Mouse (Mus musculus) midbrain, embryonic 15.5 days (tissue): Measurements from ENCODE around the gene Mapk8ip2. TPM values are rescaled to one million over a fixed set of nuclear protein-coding genes. Genes with fewer than 3 reads are reported as not detected.
A peak's percentile ranks its signal among the peaks of the same experiment; 100 is the strongest.

Experiments
- ATAC-seq: fragments of 200-750 bp; cut with Nextera tagmentation; replicated peaks from 2 replicates; pipeline ENCODE4 v1.8.0; 2017; ENCODE audit warnings: moderate TSS enrichment
- H3K27ac ChIP-seq: fragments of 300-500 bp; sonication (generic); 2 replicates; pipeline ENCODE4 v1.5.1; 2015; ENCODE audit warnings: mild to moderate bottlenecking, inconsistent platforms
- H3K27me3 ChIP-seq: fragments of 300-500 bp; sonication (generic); replicated peaks from 2 replicates; pipeline ENCODE4 v1.6.1; 2015; ENCODE audit warnings: inconsistent platforms
- H3K36me3 ChIP-seq: fragments of 300-500 bp; sonication (generic); replicated peaks from 2 replicates; pipeline ENCODE4 v1.6.1; 2015; ENCODE audit warnings: inconsistent platforms
- H3K4me1 ChIP-seq: fragments of 300-500 bp; sonication (generic); 2 replicates; pipeline ENCODE4 v1.6.1; 2015; ENCODE audit warnings: inconsistent platforms
- H3K4me2 ChIP-seq: fragments of 300-500 bp; sonication (generic); 2 replicates; pipeline ENCODE4 v1.6.1; 2015; ENCODE audit warnings: inconsistent platforms, mild to moderate bottlenecking, moderate library complexity
- H3K4me3 ChIP-seq: fragments of 300-500 bp; sonication (generic); 2 replicates; pipeline ENCODE4 v1.5.1; 2015; ENCODE audit warnings: mild to moderate bottlenecking, inconsistent platforms
- H3K9ac ChIP-seq: fragments of 300-500 bp; sonication (generic); 2 replicates; pipeline ENCODE4 v1.6.1; 2015; ENCODE audit warnings: mild to moderate bottlenecking, inconsistent platforms
- H3K9me3 ChIP-seq: fragments of 300-500 bp; sonication (generic); 2 replicates; pipeline ENCODE4 v1.6.1; 2016; ENCODE audit warnings: inconsistent platforms
- WGBS: fragments of 180-500 bp; shearing (Covaris S2); methylation state at CpG from one replicate; pipeline ENCODE4 v1.1.7; 2015; ENCODE audit warnings: mixed read lengths; 5-methylcytosine and 5-hydroxymethylcytosine counted together
- polyA plus RNA-seq: library from polyadenylated mRNA; unstranded; fragments of >200 nt; fragmentation: Nextera tagmentation; extraction: Ambion mirVana; gene quantifications from 2 replicates; pipeline ENCODE4 v1.2.1, GENCODE M21; 2015

Mapk8ip2 gene
- 84.8 and 88.5 TPM in 2 replicates for polyA plus RNA-seq

- peaks cover 26% of the 10 kb centered on the region for H3K36me3 ChIP-seq
- under 1% methylated on average over 53 of the region's 53 CpGs for WGBS
- peaks cover 32% of the 10 kb centered on the region for H3K4me1 ChIP-seq
These were observed at the start of gene Mapk8ip2 for GRCm38 (mm10) chr15:89453865-89454478. TSS of gene Mapk8ip2 (plus strand) at chr15:89453913.

GRCm38 (mm10) chr15:89404831-89405623 lies 48.7 kb upstream of the Mapk8ip2 start:
- H3K27ac ChIP-seq: no peak overlapping the region
- no peaks in the 10 kb centered on the region for H3K27me3 ChIP-seq
- H3K36me3 ChIP-seq: no peaks in the 10 kb centered on the region
- H3K4me3 ChIP-seq: no peak overlapping the region
- 88% methylated on average over 10 of the region's 10 CpGs for WGBS
- H3K4me2 ChIP-seq: no peak overlapping the region
- no peaks in the 10 kb centered on the region for H3K4me1 ChIP-seq
- ATAC-seq: no peak
- H3K9me3 ChIP-seq: no peaks in the 10 kb centered on the region; the same call in 1 of the 2 replicates
- no peak overlapping the region for H3K9ac ChIP-seq

More at GRCm38 (mm10) chr15:89453865-89454478, at the start of gene Mapk8ip2:
- Histone ChIP-seq H3K9me3 (no peaks in the 10 kb centered on the region), H3K27me3 (no peaks in the 10 kb centered on the region), H3K9ac (peak within 1 kb of the TSS; percentile 85), H3K4me3 (peak within 1 kb of the TSS; percentile 78), H3K27ac (peak within 1 kb of the TSS; percentile 91), H3K4me2 (peak within 1 kb of the TSS; percentile 98)
- peak; percentile 85 for ATAC-seq

- Histone ChIP-seq H3K9ac (no peak overlapping the region), H3K9me3 (no peaks in the 10 kb centered on the region; the same call in 1 of the 2 replicates), H3K4me1 (no peaks in the 10 kb centered on the region), H3K27me3 (no peaks in the 10 kb centered on the region), H3K27ac (no peak overlapping the region), H3K36me3 (no peaks in the 10 kb centered on the region), H3K4me2 (no peak overlapping the region), H3K4me3 (no peak overlapping the region)
- no peak for ATAC-seq
These were observed 47.0 kb upstream of the Mapk8ip2 start for GRCm38 (mm10) chr15:89406691-89407090.

- 87% methylated on average over 24 of the region's 24 CpGs for WGBS
- H3K4me1 ChIP-seq: no peaks in the 10 kb centered on the region
- H3K9me3 ChIP-seq: no peaks in the 10 kb centered on the region; the same call in 1 of the 2 replicates
- no peaks in the 10 kb centered on the region for H3K36me3 ChIP-seq
- no peak within 1 kb of the TSS for H3K9ac ChIP-seq
- no peaks in the 10 kb centered on the region for H3K27me3 ChIP-seq
- no peak within 1 kb of the TSS for H3K27ac ChIP-seq
- no peak within 1 kb of the TSS for H3K4me2 ChIP-seq
- no peak for ATAC-seq
- H3K4me3 ChIP-seq: no peak within 1 kb of the TSS
These were observed 43.6 kb upstream of the Mapk8ip2 start, which contains the start of gene Syce3 for GRCm38 (mm10) chr15:89410118-89410517. TSS of gene Syce3 (minus strand) at chr15:89410503.

GRCm38 (mm10) chr15:89415282-89415681 lies 38.4 kb upstream of the Mapk8ip2 start:
- Histone ChIP-seq H3K4me2 (no peak overlapping the region), H3K27ac (no peak overlapping the region), H3K4me1 (no peaks in the 10 kb centered on the region), H3K9ac (no peak overlapping the region), H3K27me3 (no peaks in the 10 kb centered on the region), H3K4me3 (no peak overlapping the region), H3K36me3 (peaks cover 3% of the 10 kb centered on the region), H3K9me3 (no peaks in the 10 kb centered on the region)
- 87% methylated on average over 8 of the region's 8 CpGs for WGBS
- no peak for ATAC-seq

- no peaks in the 10 kb centered on the region for H3K27me3 ChIP-seq
- no peak for ATAC-seq
- no peak overlapping the region for H3K4me2 ChIP-seq
- no peak overlapping the region for H3K4me3 ChIP-seq
- H3K9me3 ChIP-seq: no peaks in the 10 kb centered on the region
- H3K27ac ChIP-seq: no peak overlapping the region
- peaks cover 20% of the 10 kb centered on the region for H3K36me3 ChIP-seq
- no peak overlapping the region for H3K9ac ChIP-seq
- H3K4me1 ChIP-seq: no peaks in the 10 kb centered on the region
- 96% methylated on average over 9 of the region's 9 CpGs for WGBS
These were observed 31.8 kb upstream of the Mapk8ip2 start for GRCm38 (mm10) chr15:89421938-89422337.

GRCm38 (mm10) chr15:89424621-89425020 lies 29.1 kb upstream of the Mapk8ip2 start:
- Histone ChIP-seq H3K36me3 (peaks cover 23% of the 10 kb centered on the region), H3K4me3 (no peak overlapping the region), H3K4me2 (no peak overlapping the region), H3K27ac (no peak overlapping the region), H3K4me1 (peaks cover 11% of the 10 kb centered on the region), H3K9ac (no peak overlapping the region), H3K27me3 (no peaks in the 10 kb centered on the region), H3K9me3 (no peaks in the 10 kb centered on the region)
- 84% methylated on average over 8 of the region's 8 CpGs for WGBS
- ATAC-seq: no peak

GRCm38 (mm10) chr15:89425711-89426121 lies 28.0 kb upstream of the Mapk8ip2 start, which contains the start of gene Cpt1b:
TSS of gene Cpt1b (minus strand) at chr15:89425863.
- Histone ChIP-seq H3K27ac (no peak within 1 kb of the TSS), H3K36me3 (peaks cover 18% of the 10 kb centered on the region), H3K4me2 (no peak within 1 kb of the TSS), H3K9ac (no peak within 1 kb of the TSS), H3K9me3 (no peaks in the 10 kb centered on the region), H3K27me3 (no peaks in the 10 kb centered on the region), H3K4me3 (no peak within 1 kb of the TSS), H3K4me1 (peaks cover 15% of the 10 kb centered on the region)
- ATAC-seq: no peak
- WGBS: 47% methylated on average over 6 of the region's 6 CpGs

- no peak overlapping the region for H3K4me2 ChIP-seq
- no peak overlapping the region for H3K4me3 ChIP-seq
- ATAC-seq: no peak
- H3K27ac ChIP-seq: no peak overlapping the region
- H3K9ac ChIP-seq: no peak overlapping the region
- H3K36me3 ChIP-seq: peaks cover 17% of the 10 kb centered on the region
- 91% methylated on average over 10 of the region's 10 CpGs for WGBS
- H3K4me1 ChIP-seq: peaks cover 21% of the 10 kb centered on the region
- no peaks in the 10 kb centered on the region for H3K27me3 ChIP-seq
- no peaks in the 10 kb centered on the region for H3K9me3 ChIP-seq
These were observed 27.0 kb upstream of the Mapk8ip2 start for GRCm38 (mm10) chr15:89426716-89427115.

GRCm38 (mm10) chr15:89428136-89428790 lies 25.4 kb upstream of the Mapk8ip2 start:
- no peak for ATAC-seq
- H3K9me3 ChIP-seq: no peaks in the 10 kb centered on the region
- 80% methylated on average over 19 of the region's 19 CpGs for WGBS
- H3K9ac ChIP-seq: peak overlapping the region; percentile 78
- H3K36me3 ChIP-seq: peaks cover 13% of the 10 kb centered on the region
- no peaks in the 10 kb centered on the region for H3K27me3 ChIP-seq
- H3K4me3 ChIP-seq: peak overlapping the region; percentile 84
- H3K27ac ChIP-seq: no peak overlapping the region
- H3K4me2 ChIP-seq: peak overlapping the region; percentile 97
- H3K4me1 ChIP-seq: peaks cover 22% of the 10 kb centered on the region

- Histone ChIP-seq H3K27ac (peak overlapping the region; percentile 97), H3K4me3 (peak overlapping the region; percentile 84), H3K27me3 (no peaks in the 10 kb centered on the region), H3K36me3 (peaks cover 13% of the 10 kb centered on the region), H3K4me1 (peaks cover 22% of the 10 kb centered on the region), H3K9me3 (no peaks in the 10 kb centered on the region), H3K9ac (peak overlapping the region; percentile 78), H3K4me2 (peak overlapping the region; percentile 97)
- ATAC-seq: peak; percentile 71
- 6% methylated on average over 22 of the region's 22 CpGs for WGBS
These were observed 24.8 kb upstream of the Mapk8ip2 start for GRCm38 (mm10) chr15:89428821-89429351.
